ENCODE assay signal across 9 mouse cellular contexts in genomic region chr12:116625391-116626281, GRCm38 (mm10).
DNase-seq lines count a peak whose midpoint lies in the region; ATAC-seq and TF ChIP-seq lines count a peak whose summit lies in the region.
"Had no signal": no experiment of that assay in that cellular context is flagged by ENCODE, and none has a peak within 500 bp of the region (broad histone marks: within the 10 kb centered on the region; RNA-seq: fewer than 3 reads in every experiment).

No protein-coding gene starts in this region.

- DNase-seq in gastrocnemius, adult 2 months, result no peak
- no peak for DNase-seq in gastrocnemius, postnatal 25 days
- DNase-seq in cerebellum, postnatal 25 days, result peak; percentile 64 to 74
- DNase-seq in heart, postnatal 10 days, result peak; percentile 31 to 51
- peak; percentile 46 to 74 for DNase-seq in layer of hippocampus, adult 2 months (ENCODE audit: low spot score in 2 of 2)
- peak; percentile 53 for DNase-seq in splenic B cell, adult 2 months (ENCODE audit: low read depth, low spot score)

- H3K4me1 ChIP-seq in E14TG2a.4 (replicated peaks; ENCODE audit: low read depth, low read length), result peaks cover 11% of the 10 kb centered on the region
- H3K4me1 ChIP-seq: heart, embryonic 15.5 days had no signal

- no peaks in the 10 kb centered on the region for H3K9me3 ChIP-seq in E14TG2a.4 (ENCODE audit: low read length)
- H3K9me3 ChIP-seq: heart, embryonic 15.5 days had no signal

- intact Hi-C loops in gastrocnemius, adult 2 months (cut with DNase I), result no loop called here
- intact Hi-C loops in heart, postnatal 10 days (cut with DNase I), result loop anchor here (2.0 to 10.0 kb wide), 2 partner anchors 701 to 729 kb away; no protein-coding TSS in a partner anchor

- H3K27ac ChIP-seq in gastrocnemius, adult 2 months, result no peak overlapping the region
- H3K27ac ChIP-seq in layer of hippocampus, adult 2 months, result no peak overlapping the region
- H3K27ac ChIP-seq: heart, embryonic 15.5 days had no signal

- no peaks in the 10 kb centered on the region for H3K36me3 ChIP-seq in E14TG2a.4 (ENCODE audit: insufficient read depth, low read length)
- no peaks in the 10 kb centered on the region for H3K36me3 ChIP-seq in splenic B cell, adult 2 months (ENCODE audit: control insufficient read depth, insufficient read depth, low read length, poor library complexity, severe bottlenecking)
- H3K36me3 ChIP-seq: heart, embryonic 15.5 days had no signal

- H3K27me3 ChIP-seq in E14TG2a.4 (ENCODE audit: insufficient read depth, low read length), result no peaks in the 10 kb centered on the region; the same call in 1 of the 2 replicates
- H3K27me3 ChIP-seq in splenic B cell, adult 2 months (ENCODE audit: control insufficient read depth, insufficient read depth, low read length, poor library complexity, severe bottlenecking), result no peaks in the 10 kb centered on the region

- ATAC-seq in megakaryocyte progenitor cell, adult 5-6 weeks (replicated peaks; ENCODE audit: poor library complexity), result peak; percentile 83

- no peak overlapping the region for H3K4me3 ChIP-seq in gastrocnemius, adult 2 months
- no peak overlapping the region for H3K4me3 ChIP-seq in E14TG2a.4 (replicated peaks; ENCODE audit: low read length)
- H3K4me3 ChIP-seq in layer of hippocampus, adult 2 months, result no peak overlapping the region
- H3K4me3 ChIP-seq: heart, embryonic 15.5 days had no signal

- TF ChIP-seq CTCF in gastrocnemius, adult 2 months (IDR thresholded peaks at IDR 0.05), result peak; percentile 78
- peak; percentile 94 for TF ChIP-seq CTCF in E14TG2a.4 (conservative IDR thresholded peaks at IDR 0.05; ENCODE audit: low read length)
- peak; percentile 91 for TF ChIP-seq CTCF in layer of hippocampus, adult 2 months (conservative IDR thresholded peaks at IDR 0.05)

Comparison
In these comparisons a context has a peak if more than half of its experiments do, and no peak if none do; other contexts are left out.
1. DNase-seq: peak in cerebellum, postnatal 25 days (2 of 2), heart, postnatal 10 days (2 of 2), layer of hippocampus, adult 2 months (2 of 2) and splenic B cell, adult 2 months (single experiment); none in gastrocnemius, adult 2 months (single experiment) and gastrocnemius, postnatal 25 days (single experiment).
2. Peak in every context shown above with its lines, with median percentiles within 50 percentile points of each other: CTCF ChIP-seq.